Mouse (Mus musculus) cerebellum, adult 18-20 months (tissue): ENCODE results near the gene Olfr1126.
"Not testable (repeated sequence)": the region's sequence is repeated elsewhere in the genome, so short reads cannot be mapped to it uniquely, and the experiment has no call there.

ENCODE experiments used
- DNase-seq, 2 experiments: peaks; one replicate each; pipeline ENCODE4 v3.0.0; 2021

Olfr1126 gene

GRCm38 (mm10) chr2:87453662-87454061, at the start of gene Olfr1126:
Olfr1126 (plus strand) TSS chr2:87453962.
- no peak for DNase-seq

DNA sequence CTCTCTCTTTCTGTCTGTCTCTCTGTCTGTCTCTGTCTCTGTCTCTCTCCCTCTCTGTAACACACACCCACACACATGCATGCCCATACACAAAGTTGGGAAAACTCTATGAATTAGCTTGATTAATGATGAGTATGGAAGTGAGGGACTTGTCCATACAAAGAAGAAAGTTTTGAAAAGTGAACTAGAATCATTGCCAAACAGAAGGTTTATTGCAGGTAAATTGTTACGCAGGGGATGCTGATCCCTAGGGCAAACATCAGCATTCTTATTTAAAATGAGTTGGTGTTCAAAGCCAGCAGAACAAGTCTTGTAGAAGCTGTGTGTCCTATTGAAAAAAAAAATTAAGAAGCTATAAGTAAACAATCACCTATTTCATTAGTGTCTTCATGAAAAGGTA, 37.4 kb upstream of the Olfr1126 start, which contains the start of gene Olfr1123:
Gene Olfr1123, plus strand, starts transcription at position 301 of the 400 bp plus-strand sequence.
- DNase-seq, result no peak

DNA sequence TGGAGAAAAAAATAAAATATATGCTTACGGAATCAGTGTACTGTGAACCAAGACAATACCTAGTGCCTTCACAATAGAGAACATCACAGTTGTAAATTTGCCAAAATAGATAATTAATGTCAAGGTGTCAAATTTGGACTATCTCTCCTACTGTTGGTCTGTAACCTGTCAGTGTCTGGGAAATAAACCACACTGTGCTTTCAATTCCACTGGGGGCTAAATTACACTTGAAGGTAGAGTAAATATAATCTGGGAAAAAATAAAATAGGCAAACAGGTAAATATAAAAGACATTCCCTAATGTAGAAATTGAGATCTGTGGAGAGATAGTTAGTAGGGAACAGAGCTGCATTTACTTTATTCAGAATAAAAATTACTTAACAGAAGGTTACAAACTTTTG, 23.8 kb upstream of the Olfr1126 start, which contains the start of gene Olfr1124:
Gene Olfr1124, plus strand, starts transcription at position 301 of the 400 bp plus-strand sequence.
- DNase-seq, result no peak

DNA sequence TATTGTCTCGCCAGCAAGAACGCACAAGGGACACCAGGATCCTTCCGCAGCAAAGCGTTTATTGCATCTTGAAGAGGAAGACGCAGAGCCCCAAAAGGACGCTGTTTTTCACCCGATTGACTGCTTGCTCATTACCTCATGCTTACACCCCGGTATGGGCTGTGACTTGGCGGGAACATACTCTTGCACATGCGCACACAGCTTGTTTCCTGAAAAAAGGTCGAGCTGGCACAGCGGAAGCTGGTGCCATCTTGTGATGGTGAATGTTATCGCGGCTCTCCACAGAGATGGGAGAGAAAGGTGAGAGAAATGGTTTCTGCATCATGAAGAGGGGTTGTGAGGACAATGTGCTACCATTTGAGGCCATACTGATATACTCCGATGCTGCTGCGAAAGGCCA, 16.0 kb upstream of the Olfr1126 start:
- DNase-seq, result no peak

GRCm38 (mm10) chr2:87461769-87462168, 8.0 kb downstream of the Olfr1126 start:
- DNase-seq, result no peak

DNA sequence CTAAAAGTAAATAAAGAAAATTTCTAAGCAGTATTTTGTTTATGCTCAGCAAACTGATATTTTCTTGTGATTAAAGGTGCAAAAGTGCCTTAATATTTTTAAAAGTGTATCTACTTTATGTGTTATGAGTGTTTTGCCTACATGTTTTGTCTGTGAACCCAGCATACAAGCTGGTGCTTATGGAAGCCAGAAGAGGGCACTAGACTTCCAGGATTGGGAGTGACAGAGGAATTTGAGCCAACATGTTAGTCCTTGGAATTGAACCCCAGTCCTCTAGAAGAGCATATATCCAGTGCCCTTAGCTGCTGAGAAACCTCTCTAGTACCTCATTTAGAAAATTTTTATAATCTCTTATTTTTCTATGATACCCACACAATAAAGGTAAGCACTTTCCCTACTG, 26.4 kb downstream of the Olfr1126 start:
- DNase-seq, result no peak

- no peak for DNase-seq
Observed at GRCm38 (mm10) chr2:87481158-87481557, 27.4 kb downstream of the Olfr1126 start.

GRCm38 (mm10) chr2:87482276-87482675, 28.5 kb downstream of the Olfr1126 start:
- DNase-seq, result no peak

DNA sequence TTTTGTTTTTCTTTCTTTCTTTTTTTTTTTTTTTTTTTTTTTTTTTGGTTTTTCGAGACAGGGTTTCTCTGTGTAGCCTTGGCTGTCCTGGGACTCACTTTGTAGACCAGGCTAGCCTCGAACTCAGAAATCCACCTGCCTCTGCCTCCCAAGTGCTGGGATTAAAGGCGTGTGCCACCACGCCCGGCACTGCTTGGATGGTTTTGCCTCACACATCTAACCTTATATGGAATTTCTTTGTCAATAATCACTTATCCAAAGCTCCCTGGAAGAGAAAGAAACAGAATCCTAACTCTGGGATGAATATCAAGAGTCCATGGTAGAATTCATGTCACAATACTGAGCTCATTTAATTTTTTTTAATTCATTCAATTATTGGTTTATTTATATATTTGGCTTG, 43.2 kb downstream of the Olfr1126 start, which contains the start of gene Pramel7:
Gene Pramel7, minus strand, starts transcription at position 101 of the 400 bp plus-strand sequence.
- not testable (repeated sequence) for DNase-seq

GRCm38 (mm10) chr2:87506265-87506664, 52.5 kb downstream of the Olfr1126 start, which contains the start of gene Pramel6:
Pramel6 (plus strand) TSS chr2:87506565.
- DNase-seq, result no peak
